Mouse (Mus musculus): ENCODE measurements around the gene Slc22a7. TPM values are rescaled to one million over a fixed set of nuclear protein-coding genes. Genes with fewer than 3 reads are reported as not detected.

Gene Slc22a7
- polyA plus RNA-seq, 1 experiment from 2014 or later, result not detected

DNA sequence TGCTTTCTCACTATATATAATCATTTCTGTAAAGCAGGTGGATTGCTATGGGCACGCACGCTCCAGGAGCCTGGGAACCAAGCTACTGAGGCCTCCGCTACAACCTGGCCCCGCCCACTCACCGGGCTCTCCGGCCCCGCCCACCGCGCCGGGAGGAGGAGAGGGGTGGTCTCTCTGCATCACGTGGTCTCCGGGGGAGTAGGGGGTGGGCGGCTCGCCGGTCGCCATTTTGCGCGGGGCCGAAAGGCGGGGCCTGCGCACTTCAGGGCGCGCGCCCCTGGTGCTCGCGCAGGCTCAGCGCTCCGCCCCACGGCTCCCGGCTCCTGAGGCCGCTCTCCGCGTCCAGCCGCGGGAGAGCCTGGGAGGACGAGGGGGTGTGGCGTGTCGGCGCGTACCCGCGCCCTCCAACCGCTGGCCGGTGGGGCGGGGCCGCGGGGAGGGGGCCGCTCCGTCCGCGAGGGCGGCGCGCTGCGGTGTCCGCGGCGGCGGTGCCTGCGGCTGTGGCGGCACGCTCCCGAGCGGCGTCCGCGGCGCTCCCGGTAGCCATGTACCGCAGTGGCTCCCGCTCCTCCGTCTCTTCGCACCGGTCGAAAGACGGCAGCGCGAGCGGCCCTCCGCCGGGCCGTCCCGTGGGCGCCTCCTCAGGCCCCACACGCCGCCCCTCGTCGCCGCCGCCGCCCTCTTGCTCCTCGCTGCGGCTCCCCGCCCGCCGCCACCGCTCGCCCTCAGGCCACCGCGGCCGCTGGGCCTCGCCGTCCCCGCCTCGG is 54.8 kb downstream of the Slc22a7 start, which contains the start of gene Zfp318:
Gene Zfp318, plus strand, starts transcription at position 438 of the 767 bp plus-strand sequence.
- H3K4me1 ChIP-seq, result peaks cover 17% of the 10 kb centered on the region
- ATAC-seq (ENCODE audit: low FRiP score), result peak; percentile 99
- H3K36me3 ChIP-seq, result peaks cover 10% of the 10 kb centered on the region
- peak within 1 kb of the TSS; percentile 87 for H3K4me2 ChIP-seq
- no peaks in the 10 kb centered on the region for H3K27me3 ChIP-seq (replicated peaks)
- no peaks in the 10 kb centered on the region for H3K9me3 ChIP-seq (replicated peaks)
- WGBS, result 0% methylated on average over 17 of the region's 105 CpGs
- peak within 1 kb of the TSS; percentile 96 for H3K9ac ChIP-seq (replicated peaks)
- peak within 1 kb of the TSS; percentile 92 for H3K27ac ChIP-seq (replicated peaks)
- H3K4me3 ChIP-seq (replicated peaks), result peak within 1 kb of the TSS; percentile 95

Other genes with a start within 250 kb of the Slc22a7 start
- 7.9 and 8.8 TPM in 2 replicates for gene Polh, start 235.8 kb downstream of the Slc22a7 start, polyA plus RNA-seq (2015; fragmentation: Nextera tagmentation; extraction: Ambion mirVana)
- 29.9 and 31.0 TPM in 2 replicates for gene Xpo5, start 235.7 kb downstream of the Slc22a7 start, polyA plus RNA-seq (2015; fragmentation: Nextera tagmentation; extraction: Ambion mirVana)
- 73.7 and 76.4 TPM in 2 replicates for gene Polr1c, start 190.4 kb downstream of the Slc22a7 start, polyA plus RNA-seq (2015; fragmentation: Nextera tagmentation; extraction: Ambion mirVana)
- gene Yipf3, start 190.4 kb downstream of the Slc22a7 start, polyA plus RNA-seq (2015; fragmentation: Nextera tagmentation; extraction: Ambion mirVana), result 87.8 and 97.8 TPM in 2 replicates
- 13.1 and 15.0 TPM in 2 replicates for gene Lrrc73, start 184.9 kb downstream of the Slc22a7 start, polyA plus RNA-seq (2015; fragmentation: Nextera tagmentation; extraction: Ambion mirVana)
- gene Tjap1, start 155.4 kb downstream of the Slc22a7 start, polyA plus RNA-seq (2015; fragmentation: Nextera tagmentation; extraction: Ambion mirVana), result 28.6 and 32.6 TPM in 2 replicates
- 24.7 and 27.4 TPM in 2 replicates for gene Dlk2, start 141.0 kb downstream of the Slc22a7 start, polyA plus RNA-seq (2015; fragmentation: Nextera tagmentation; extraction: Ambion mirVana)
- gene Abcc10, start 110.1 kb downstream of the Slc22a7 start, polyA plus RNA-seq (2015; fragmentation: Nextera tagmentation; extraction: Ambion mirVana), result 9.3 TPM in 2 replicates
- gene Zfp318, start 54.7 kb downstream of the Slc22a7 start, polyA plus RNA-seq (2015; fragmentation: Nextera tagmentation; extraction: Ambion mirVana), result 19.0 and 19.9 TPM in 2 replicates
- 2.7 and 43.4 TPM in 2 replicates for gene Crip3, start 9.5 kb downstream of the Slc22a7 start, polyA plus RNA-seq (2015; fragmentation: Nextera tagmentation; extraction: Ambion mirVana)
- 5.5 and 7.8 TPM in 2 replicates for gene Ttbk1, start 49.2 kb upstream of the Slc22a7 start, polyA plus RNA-seq (2015; fragmentation: Nextera tagmentation; extraction: Ambion mirVana)
- gene Dnph1, start 58.3 kb upstream of the Slc22a7 start, polyA plus RNA-seq (2015; fragmentation: Nextera tagmentation; extraction: Ambion mirVana), result 13.6 and 22.7 TPM in 2 replicates
- 17.3 and 22.6 TPM in 2 replicates for gene Cul9, start 107.9 kb upstream of the Slc22a7 start, polyA plus RNA-seq (2015; fragmentation: Nextera tagmentation; extraction: Ambion mirVana)
- gene Srf, start 117.7 kb upstream of the Slc22a7 start, polyA plus RNA-seq (2015; fragmentation: Nextera tagmentation; extraction: Ambion mirVana), result 2.5 and 6.4 TPM in 2 replicates
- gene Ptk7, start 191.0 kb upstream of the Slc22a7 start, polyA plus RNA-seq (2015; fragmentation: Nextera tagmentation; extraction: Ambion mirVana), result 29.3 and 41.7 TPM in 2 replicates
- 31.8 and 32.3 TPM in 2 replicates for gene Klc4, start 207.6 kb upstream of the Slc22a7 start, polyA plus RNA-seq (2015; fragmentation: Nextera tagmentation; extraction: Ambion mirVana)
- gene Mrpl2, start 207.8 kb upstream of the Slc22a7 start, polyA plus RNA-seq (2015; fragmentation: Nextera tagmentation; extraction: Ambion mirVana), result 64.9 and 80.5 TPM in 2 replicates
- 37.1 and 40.1 TPM in 2 replicates for gene Cul7, start 211.9 kb upstream of the Slc22a7 start, polyA plus RNA-seq (2015; fragmentation: Nextera tagmentation; extraction: Ambion mirVana)
- 53.5 and 59.1 TPM in 2 replicates for gene Rrp36, start 235.9 kb upstream of the Slc22a7 start, polyA plus RNA-seq (2015; fragmentation: Nextera tagmentation; extraction: Ambion mirVana)
- gene Mea1, start 240.3 kb upstream of the Slc22a7 start, polyA plus RNA-seq (2015; fragmentation: Nextera tagmentation; extraction: Ambion mirVana), result 275 and 308 TPM in 2 replicates
- 166 TPM in 2 replicates for gene Klhdc3, start 242.5 kb upstream of the Slc22a7 start, polyA plus RNA-seq (2015; fragmentation: Nextera tagmentation; extraction: Ambion mirVana)